Mouse (Mus musculus) embryonic fibroblast, embryonic 13.5 days (primary cell): ENCODE results near the gene Prickle1.

Experiments
- CTCF ChIP-seq: IDR thresholded peaks from 2 replicates; pipeline ENCODE4 v1.5.1; 2011; ENCODE audit warnings: mild to moderate bottlenecking, control low read depth, low read length, moderate library complexity, borderline replicate concordance; ENCODE audit not compliant: insufficient read depth
- POLR2A ChIP-seq: IDR thresholded peaks from 2 replicates; pipeline ENCODE4 v1.6.1; 2011; ENCODE audit warnings: low read depth, mild to moderate bottlenecking, control low read depth, low read length, moderate library complexity

- TF ChIP-seq CTCF (no peak), POLR2A (no peak)
These were observed 114.6 kb downstream of the Prickle1 start for GRCm38 (mm10) chr15:93481112-93481511.
